Mouse (Mus musculus): ENCODE results near the gene Krtap4-2. TPM values are rescaled to one million over a fixed set of nuclear protein-coding genes. Genes with fewer than 3 reads are reported as not detected.
A peak's percentile ranks its signal among the peaks of the same experiment; 100 is the strongest.
"Not testable (repeated sequence)": the region's sequence is repeated elsewhere in the genome, so short reads cannot be mapped to it uniquely, and the experiment has no call there.

The Krtap4-2 gene
- polyA plus RNA-seq (2012; fragmentation: generic; extraction: Trizol): not detected
- long read RNA-seq, experiment 1: 0 reads
- long read RNA-seq, experiment 2: 0 reads

DNA sequence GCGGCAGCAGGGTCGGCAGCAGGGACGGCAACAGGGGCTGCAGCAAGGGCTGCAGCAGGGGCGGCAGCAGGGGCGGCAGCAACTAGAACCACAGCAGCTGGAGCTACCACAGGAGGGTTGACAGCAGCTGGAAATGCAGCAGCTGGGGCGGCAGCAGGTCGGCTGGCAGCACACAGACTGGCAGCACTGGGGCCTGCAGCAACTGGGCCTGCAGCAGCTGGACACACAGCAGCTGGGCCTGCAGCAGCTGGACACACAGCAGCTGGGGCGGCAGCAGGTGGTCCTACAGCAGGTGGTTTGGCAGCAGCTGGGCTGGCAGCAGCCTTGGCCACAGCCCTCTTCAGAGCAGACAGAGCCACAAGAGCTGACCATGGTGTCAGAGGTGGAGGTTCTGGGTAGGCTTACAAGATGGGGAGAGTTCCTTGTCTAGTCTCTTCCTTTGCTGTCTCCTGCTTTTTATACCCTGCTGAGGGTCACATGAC is at the start of gene Krtap4-2:
Krtap4-2 (minus strand) TSS at position 432 of the 482 bp plus-strand sequence.
- H3K4me3 ChIP-seq (ENCODE audit: insufficient read depth, poor library complexity, severe bottlenecking): no peak within 1 kb of the TSS
- H3K27me3 ChIP-seq (ENCODE audit: control insufficient read depth, insufficient read depth, insufficient read length): no peaks in the 10 kb centered on the region
- H3K36me3 ChIP-seq (ENCODE audit: control insufficient read depth, insufficient read depth): no peaks in the 10 kb centered on the region
- no peak for TF ChIP-seq CTCF (IDR thresholded peaks at IDR 0.05; ENCODE audit: control insufficient read depth, insufficient read depth, insufficient read length)
- peak; percentile 85 for TF ChIP-seq MYOD1 (IDR thresholded peaks at IDR 0.05; ENCODE audit: control insufficient read depth, insufficient read length, low read depth)
- H3K79me2 ChIP-seq (ENCODE audit: control insufficient read depth, insufficient read depth): no peaks in the 10 kb centered on the region
- no peaks in the 10 kb centered on the region for H3K79me3 ChIP-seq (ENCODE audit: low read depth)
- no peak within 1 kb of the TSS for H3ac ChIP-seq (ENCODE audit: control insufficient read depth, insufficient read length, low read depth)

DNA sequence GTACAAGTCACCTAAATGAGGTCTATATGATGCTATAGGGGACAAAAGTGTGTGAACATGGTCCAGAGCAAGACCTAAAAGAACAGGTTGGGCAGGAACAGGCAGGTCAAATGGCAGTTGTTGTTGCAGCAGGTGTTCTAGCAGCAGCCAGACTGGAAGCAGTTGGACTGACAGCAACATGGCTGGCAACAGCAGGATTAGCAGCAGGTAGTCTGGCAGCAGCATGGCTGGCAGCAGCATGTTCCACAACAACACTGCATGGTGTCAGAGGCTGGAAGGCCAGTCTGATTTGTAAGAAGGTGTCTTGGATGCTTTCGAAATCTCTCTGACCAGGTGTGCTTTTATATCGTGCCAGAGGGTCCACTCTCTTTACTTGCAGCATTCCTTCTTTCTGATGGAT is 48.6 kb upstream of the Krtap4-2 start:
- Histone ChIP-seq H3ac (ENCODE audit: control insufficient read depth, insufficient read length, low read depth) (no peak overlapping the region), H3K27me3 (ENCODE audit: control insufficient read depth, insufficient read depth, insufficient read length) (peaks cover 4% of the 10 kb centered on the region), H3K4me3 (ENCODE audit: insufficient read depth, poor library complexity, severe bottlenecking) (no peak overlapping the region), H3K36me3 (ENCODE audit: control insufficient read depth, insufficient read depth) (no peaks in the 10 kb centered on the region), H3K79me3 (ENCODE audit: low read depth) (no peaks in the 10 kb centered on the region), H3K79me2 (ENCODE audit: control insufficient read depth, insufficient read depth) (no peaks in the 10 kb centered on the region)
- TF ChIP-seq FOSL1 (IDR thresholded peaks at IDR 0.05; ENCODE audit: insufficient read depth, low read length, poor library complexity, severe bottlenecking) (no peak), CTCF (IDR thresholded peaks at IDR 0.05; ENCODE audit: control insufficient read depth, insufficient read depth, insufficient read length) (no peak), MYOG (IDR thresholded peaks at IDR 0.05; ENCODE audit: control insufficient read depth, extremely low read depth, insufficient read length) (no peak), MAX (IDR thresholded peaks at IDR 0.05) (no peak), MYOD1 (IDR thresholded peaks at IDR 0.05; ENCODE audit: control insufficient read depth, insufficient read length, low read depth) (no peak), CEBPB (IDR thresholded peaks at IDR 0.05; ENCODE audit: low read depth) (no peak)

DNA sequence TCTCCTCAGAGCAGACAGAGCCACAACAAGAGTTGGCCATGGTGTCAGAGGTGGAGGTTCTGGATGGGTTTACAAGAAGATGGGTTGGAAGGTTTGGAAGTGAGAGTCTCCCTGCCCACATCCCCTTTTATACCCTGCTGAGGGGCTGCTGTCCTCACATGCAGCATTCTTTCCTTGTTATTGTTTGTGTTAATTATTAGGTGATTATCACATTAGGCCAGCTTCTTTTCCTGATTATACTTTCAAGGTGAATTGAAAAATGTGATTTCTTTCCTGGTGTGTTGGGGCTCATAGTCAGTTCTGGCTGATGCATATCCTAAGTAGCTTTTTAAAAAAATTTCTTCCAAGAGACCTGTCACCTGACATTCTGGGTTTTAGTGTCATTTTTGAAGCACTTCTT is 31.0 kb upstream of the Krtap4-2 start, which contains the start of gene Krtap4-6:
Krtap4-6 (minus strand) TSS at position 101 of the 400 bp plus-strand sequence.
- Histone ChIP-seq H3ac (ENCODE audit: control insufficient read depth, insufficient read length, low read depth) (no peak within 1 kb of the TSS), H3K36me3 (ENCODE audit: control insufficient read depth, insufficient read depth) (no peaks in the 10 kb centered on the region), H3K27me3 (ENCODE audit: control insufficient read depth, insufficient read depth, insufficient read length) (no peaks in the 10 kb centered on the region), H3K79me2 (ENCODE audit: control insufficient read depth, insufficient read depth) (no peaks in the 10 kb centered on the region), H3K4me3 (ENCODE audit: insufficient read depth, poor library complexity, severe bottlenecking) (no peak within 1 kb of the TSS), H3K79me3 (ENCODE audit: low read depth) (no peaks in the 10 kb centered on the region)
- no peak for TF ChIP-seq MYOG (IDR thresholded peaks at IDR 0.05; ENCODE audit: control insufficient read depth, extremely low read depth, insufficient read length)
- no peak for TF ChIP-seq FOSL1 (IDR thresholded peaks at IDR 0.05; ENCODE audit: insufficient read depth, low read length, poor library complexity, severe bottlenecking)
- no peak for TF ChIP-seq CEBPB (IDR thresholded peaks at IDR 0.05; ENCODE audit: low read depth)
- TF ChIP-seq MYOD1 (IDR thresholded peaks at IDR 0.05; ENCODE audit: control insufficient read depth, insufficient read length, low read depth): no peak
- TF ChIP-seq CTCF (IDR thresholded peaks at IDR 0.05; ENCODE audit: control insufficient read depth, insufficient read depth, insufficient read length): no peak
- no peak for TF ChIP-seq MAX (IDR thresholded peaks at IDR 0.05)
- TF ChIP-seq USF1 (IDR thresholded peaks at IDR 0.05; ENCODE audit: low read depth): no peak

DNA sequence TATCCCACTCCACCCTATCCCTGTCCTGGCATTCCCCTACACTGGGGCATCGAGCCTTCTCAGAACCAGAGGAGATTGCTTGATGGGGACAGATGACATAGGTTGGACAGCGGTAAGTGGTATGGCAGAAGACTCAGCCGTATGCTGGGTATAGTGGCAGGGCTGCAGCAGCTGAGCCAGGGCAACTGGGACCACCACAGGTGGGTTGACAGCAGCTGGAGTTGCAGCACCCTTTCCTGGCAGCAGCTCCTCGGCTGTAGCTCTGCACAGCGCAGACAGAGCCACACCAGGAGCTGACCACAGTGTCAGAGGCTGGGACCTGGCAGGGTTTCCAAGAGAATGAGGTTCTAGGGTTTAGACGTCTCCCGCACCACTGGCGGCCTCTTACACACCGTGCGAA is 27.9 kb upstream of the Krtap4-2 start:
- Histone ChIP-seq H3ac (ENCODE audit: control insufficient read depth, insufficient read length, low read depth) (no peak overlapping the region), H3K27me3 (ENCODE audit: control insufficient read depth, insufficient read depth, insufficient read length) (no peaks in the 10 kb centered on the region), H3K36me3 (ENCODE audit: control insufficient read depth, insufficient read depth) (no peaks in the 10 kb centered on the region), H3K79me2 (ENCODE audit: control insufficient read depth, insufficient read depth) (no peaks in the 10 kb centered on the region), H3K4me3 (ENCODE audit: insufficient read depth, poor library complexity, severe bottlenecking) (no peak overlapping the region), H3K79me3 (ENCODE audit: low read depth) (no peaks in the 10 kb centered on the region)
- TF ChIP-seq MYOD1 (IDR thresholded peaks at IDR 0.05; ENCODE audit: control insufficient read depth, insufficient read length, low read depth) (no peak), USF1 (IDR thresholded peaks at IDR 0.05; ENCODE audit: low read depth) (no peak), CTCF (IDR thresholded peaks at IDR 0.05; ENCODE audit: control insufficient read depth, insufficient read depth, insufficient read length) (no peak), FOSL1 (IDR thresholded peaks at IDR 0.05; ENCODE audit: insufficient read depth, low read length, poor library complexity, severe bottlenecking) (no peak), CEBPB (IDR thresholded peaks at IDR 0.05; ENCODE audit: low read depth) (no peak), MYOG (IDR thresholded peaks at IDR 0.05; ENCODE audit: control insufficient read depth, extremely low read depth, insufficient read length) (no peak), MAX (IDR thresholded peaks at IDR 0.05) (no peak)

GRCm38 (mm10) chr11:99659256-99659655 is 24.4 kb upstream of the Krtap4-2 start:
- Histone ChIP-seq H3ac (ENCODE audit: control insufficient read depth, insufficient read length, low read depth) (no peak overlapping the region), H3K36me3 (ENCODE audit: control insufficient read depth, insufficient read depth) (no peaks in the 10 kb centered on the region), H3K79me3 (ENCODE audit: low read depth) (no peaks in the 10 kb centered on the region), H3K4me3 (ENCODE audit: insufficient read depth, poor library complexity, severe bottlenecking) (no peak overlapping the region), H3K27me3 (ENCODE audit: control insufficient read depth, insufficient read depth, insufficient read length) (no peaks in the 10 kb centered on the region), H3K79me2 (ENCODE audit: control insufficient read depth, insufficient read depth) (no peaks in the 10 kb centered on the region)
- TF ChIP-seq FOSL1 (IDR thresholded peaks at IDR 0.05; ENCODE audit: insufficient read depth, low read length, poor library complexity, severe bottlenecking) (peak; percentile 2), CTCF (IDR thresholded peaks at IDR 0.05; ENCODE audit: control insufficient read depth, insufficient read depth, insufficient read length) (no peak), MAX (IDR thresholded peaks at IDR 0.05) (no peak), MYOG (IDR thresholded peaks at IDR 0.05; ENCODE audit: control insufficient read depth, extremely low read depth, insufficient read length) (no peak), USF1 (IDR thresholded peaks at IDR 0.05; ENCODE audit: low read depth) (no peak), MYOD1 (IDR thresholded peaks at IDR 0.05; ENCODE audit: control insufficient read depth, insufficient read length, low read depth) (peak; percentile 2), CEBPB (IDR thresholded peaks at IDR 0.05; ENCODE audit: low read depth) (no peak)

GRCm38 (mm10) chr11:99658467-99659010 is 23.7 kb upstream of the Krtap4-2 start, which contains the start of gene Gm11563:
Gene Gm11563, minus strand, starts transcription at chr11:99658960.
- H3K4me3 ChIP-seq (ENCODE audit: insufficient read depth, poor library complexity, severe bottlenecking); H3K36me3 ChIP-seq (ENCODE audit: control insufficient read depth, insufficient read depth); H3K79me2 ChIP-seq (ENCODE audit: control insufficient read depth, insufficient read depth); H3K27me3 ChIP-seq (ENCODE audit: control insufficient read depth, insufficient read depth, insufficient read length); H3ac ChIP-seq (ENCODE audit: control insufficient read depth, insufficient read length, low read depth); H3K79me3 ChIP-seq (ENCODE audit: low read depth): not testable (repeated sequence)
- TF ChIP-seq MYOD1 (IDR thresholded peaks at IDR 0.05; ENCODE audit: control insufficient read depth, insufficient read length, low read depth): peak; percentile 86
